Mouse (Mus musculus) liver, postnatal 0 days (tissue): ENCODE results near the gene Chsy1. TPM values are rescaled to one million over a fixed set of nuclear protein-coding genes. Genes with fewer than 3 reads are reported as not detected.
A peak's percentile ranks its signal among the peaks of the same experiment; 100 is the strongest.

Source experiments
- ATAC-seq: fragments of 200-750 bp; cut with Nextera tagmentation; 2 replicates; pipeline ENCODE4 v1.8.0; 2017; ENCODE audit warnings: mild to moderate bottlenecking, moderate library complexity
- DNase-seq: peaks from one replicate; pipeline ENCODE4 v3.0.0-alpha.2; 2016
- H3K27ac ChIP-seq: fragments of 300-500 bp; sonication (generic); 2 replicates; pipeline ENCODE4 v1.5.1; 2014; ENCODE audit warnings: antibody characterized with exemption, moderate library complexity, mild to moderate bottlenecking, low read depth
- H3K27me3 ChIP-seq: fragments of 300-500 bp; sonication (generic); 2 replicates; pipeline ENCODE4 v1.6.1; 2014; ENCODE audit warnings: low read length, control low read depth, mixed read lengths; ENCODE audit not compliant: insufficient read depth
- H3K36me3 ChIP-seq: fragments of 300-500 bp; sonication (generic); replicated peaks from 2 replicates; pipeline ENCODE4 v1.6.1; 2014; ENCODE audit warnings: mild to moderate bottlenecking, control low read depth, low read length, moderate library complexity, mixed read lengths; ENCODE audit not compliant: insufficient read depth
- H3K4me1 ChIP-seq: fragments of 300-500 bp; sonication (generic); 2 replicates; pipeline ENCODE4 v1.6.1; 2014; ENCODE audit warnings: antibody characterized with exemption, mild to moderate bottlenecking, control low read depth; ENCODE audit not compliant: insufficient read depth
- H3K4me2 ChIP-seq: fragments of 300-500 bp; sonication (generic); 2 replicates; pipeline ENCODE4 v1.6.1; 2014; ENCODE audit warnings: low read depth, mild to moderate bottlenecking, low read length, moderate library complexity, mixed read lengths
- H3K4me3 ChIP-seq: fragments of 300-500 bp; sonication (generic); 2 replicates; pipeline ENCODE4 v1.5.1; 2014; ENCODE audit warnings: low read depth, low read length
- H3K9ac ChIP-seq: fragments of 300-500 bp; sonication (generic); replicated peaks from 2 replicates; pipeline ENCODE4 v1.6.1; 2014; ENCODE audit warnings: mild to moderate bottlenecking, moderate library complexity
- H3K9me3 ChIP-seq: fragments of 300-500 bp; sonication (generic); 2 replicates; pipeline ENCODE4 v1.6.1; 2016; ENCODE audit warnings: mild to moderate bottlenecking, control low read depth, low read length, mixed read lengths
- CTCF ChIP-seq: sonication (generic); IDR thresholded peaks from 2 replicates; pipeline ENCODE4 v1.5.1; 2016; ENCODE audit warnings: antibody characterized with exemption, low read depth
- EP300 ChIP-seq: IDR thresholded peaks from 2 replicates; pipeline ENCODE4 v1.6.1; 2016; ENCODE audit warnings: antibody characterized with exemption, low read depth, mild to moderate bottlenecking
- WGBS: fragments of 180-500 bp; shearing (Covaris S2); extraction: QIAGEN DNeasy Blood & Tissue Kit; methylation state at CpG from one replicate; pipeline ENCODE4 v1.1.7; 2014; ENCODE audit not compliant: insufficient replicate concordance; 5-methylcytosine and 5-hydroxymethylcytosine counted together
- polyA plus RNA-seq: library from polyadenylated mRNA; unstranded; fragments of >200 nt; fragmentation: Nextera tagmentation; extraction: Ambion mirVana; gene quantifications from 2 replicates; pipeline ENCODE4 v1.2.1, GENCODE M21; 2015

The Chsy1 gene
- polyA plus RNA-seq, 1 experiment from 2014 or later = 5.0 TPM

- TF ChIP-seq EP300 (no peak), CTCF (no peak)
- DNase-seq = no peak
- no peak for ATAC-seq
- H3K9me3 ChIP-seq = no peaks in the 10 kb centered on the region
- no peak overlapping the region for H3K27ac ChIP-seq
- H3K27me3 ChIP-seq = no peaks in the 10 kb centered on the region
- no peak overlapping the region for H3K9ac ChIP-seq
- peaks cover 76% of the 10 kb centered on the region for H3K4me1 ChIP-seq
- 74% methylated on average over 10 of the region's 10 CpGs for WGBS
- H3K4me2 ChIP-seq = no peak overlapping the region
- H3K4me3 ChIP-seq = no peak overlapping the region
- H3K36me3 ChIP-seq = no peaks in the 10 kb centered on the region
Observed at GRCm38 (mm10) chr7:66198416-66198815, 89.1 kb downstream of the Chsy1 start.

- WGBS = 58% methylated on average over 5 of the region's 5 CpGs
- ATAC-seq = peak; percentile 14; the same call in 1 of the 2 replicates
- TF ChIP-seq EP300 = no peak
- no peak for TF ChIP-seq CTCF
- Histone ChIP-seq H3K27ac (peak overlapping the region; percentile 31; the same call in 1 of the 2 replicates), H3K4me2 (no peak overlapping the region; the same call in 1 of the 2 replicates), H3K4me3 (no peak overlapping the region), H3K9me3 (no peaks in the 10 kb centered on the region), H3K36me3 (no peaks in the 10 kb centered on the region), H3K4me1 (peaks cover 67% of the 10 kb centered on the region), H3K27me3 (no peaks in the 10 kb centered on the region), H3K9ac (peak overlapping the region; percentile 6; the same call in 1 of the 2 replicates)
- peak; percentile 47 for DNase-seq
Observed at GRCm38 (mm10) chr7:66199391-66199831, 90.1 kb downstream of the Chsy1 start.

GRCm38 (mm10) chr7:66200383-66200782 is 91.1 kb downstream of the Chsy1 start:
- TF ChIP-seq EP300 = no peak
- no peak for TF ChIP-seq CTCF
- no peak overlapping the region for H3K4me3 ChIP-seq
- DNase-seq = no peak
- no peak overlapping the region for H3K9ac ChIP-seq
- no peaks in the 10 kb centered on the region for H3K36me3 ChIP-seq
- H3K4me2 ChIP-seq = no peak overlapping the region
- peaks cover 58% of the 10 kb centered on the region for H3K4me1 ChIP-seq
- H3K9me3 ChIP-seq = 0 out of 2 replicates have a peak, but pooled peaks cover 2% of the 10 kb centered on the region
- ATAC-seq = no peak
- WGBS = 85% methylated on average over 3 of the region's 3 CpGs
- H3K27me3 ChIP-seq = no peaks in the 10 kb centered on the region
- H3K27ac ChIP-seq = peak overlapping the region; percentile 72

DNA sequence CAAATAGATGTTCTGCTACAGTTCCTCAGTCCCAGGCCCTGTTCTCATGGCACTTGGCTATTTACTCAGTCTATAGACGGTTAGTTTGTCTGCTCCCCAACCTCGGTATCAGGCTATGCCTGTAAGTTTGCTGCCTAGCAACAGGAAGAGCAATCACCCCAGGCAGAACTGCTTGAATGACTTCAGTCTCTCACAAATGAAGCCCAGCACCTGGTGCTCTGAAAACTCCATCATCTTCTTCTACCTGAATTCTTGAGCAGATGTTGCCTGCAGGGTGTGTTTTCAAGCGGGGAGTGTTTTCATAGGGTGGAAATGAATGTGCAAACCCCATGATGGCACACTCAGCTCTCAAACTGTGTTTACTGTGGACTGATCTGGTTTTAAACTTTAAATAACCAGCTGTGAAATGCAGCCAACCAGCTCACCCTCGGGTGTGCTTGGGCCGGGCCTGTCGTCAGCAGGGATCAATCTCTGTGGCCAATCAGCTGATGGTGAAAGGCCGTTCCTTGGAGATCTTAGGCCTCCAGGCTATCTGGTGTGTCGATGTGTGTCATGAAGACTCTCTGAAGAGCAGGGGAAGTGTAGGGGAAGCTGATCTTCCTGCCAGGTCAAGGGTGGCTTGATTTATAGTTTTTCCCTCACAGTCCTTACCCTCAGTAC is 91.6 kb downstream of the Chsy1 start:
- no peaks in the 10 kb centered on the region for H3K36me3 ChIP-seq
- WGBS = 19% methylated on average over 8 of the region's 8 CpGs
- TF ChIP-seq EP300 (no peak), CTCF (no peak)
- H3K27ac ChIP-seq = peak overlapping the region; percentile 72
- H3K9me3 ChIP-seq = 0 out of 2 replicates have a peak, but pooled peaks cover 2% of the 10 kb centered on the region
- DNase-seq (peak; percentile 26), ATAC-seq (no peak)
- peaks cover 52% of the 10 kb centered on the region for H3K4me1 ChIP-seq
- no peak overlapping the region for H3K4me3 ChIP-seq
- no peak overlapping the region for H3K9ac ChIP-seq
- no peak overlapping the region for H3K4me2 ChIP-seq
- H3K27me3 ChIP-seq = no peaks in the 10 kb centered on the region

GRCm38 (mm10) chr7:66201657-66202056 is 92.3 kb downstream of the Chsy1 start:
- Histone ChIP-seq H3K9me3 (0 out of 2 replicates have a peak, but pooled peaks cover 2% of the 10 kb centered on the region), H3K4me3 (no peak overlapping the region), H3K36me3 (no peaks in the 10 kb centered on the region), H3K27ac (peak overlapping the region; percentile 72; the same call in 1 of the 2 replicates), H3K4me2 (no peak overlapping the region), H3K9ac (no peak overlapping the region), H3K4me1 (peaks cover 46% of the 10 kb centered on the region), H3K27me3 (no peaks in the 10 kb centered on the region)
- TF ChIP-seq CTCF (no peak), EP300 (no peak)
- 85% methylated on average over 2 of the region's 2 CpGs for WGBS
- no peak for ATAC-seq
- DNase-seq = no peak

GRCm38 (mm10) chr7:66209920-66210319 is 100.6 kb downstream of the Chsy1 start:
- H3K4me3 ChIP-seq = no peak overlapping the region
- no peaks in the 10 kb centered on the region for H3K36me3 ChIP-seq
- no peak overlapping the region for H3K9ac ChIP-seq
- 46% methylated on average over 2 of the region's 2 CpGs for WGBS
- peaks cover 3% of the 10 kb centered on the region; the same call in 1 of the 2 replicates for H3K4me1 ChIP-seq
- DNase-seq (no peak), ATAC-seq (no peak)
- no peaks in the 10 kb centered on the region for H3K27me3 ChIP-seq
- TF ChIP-seq EP300 (no peak), CTCF (no peak)
- no peak overlapping the region for H3K27ac ChIP-seq
- H3K4me2 ChIP-seq = no peak overlapping the region
- H3K9me3 ChIP-seq = peaks cover 8% of the 10 kb centered on the region
